Mouse (Mus musculus) midbrain, embryonic 14.5 days (tissue): ENCODE measurements at regions not wholly inside any gene's neighbourhood (a gene's known extent, or its start where the extent isn't known, plus 50 kb on each side); places are given as distances from the start of the nearest gene placed in this dataset.

Experiments used
- ATAC-seq: fragments of 200-750 bp; cut with Nextera tagmentation; 2 replicates; pipeline ENCODE4 v1.8.0; 2017; ENCODE audit warnings: moderate number of reproducible peaks, moderate library complexity; ENCODE audit not compliant: low FRiP score, low TSS enrichment
- DNase-seq: peaks from one replicate; pipeline ENCODE4 v3.0.0-alpha.2; 2015
- H3K27ac ChIP-seq: fragments of 300-500 bp; sonication (generic); replicated peaks from 2 replicates; pipeline ENCODE4 v1.5.1; 2014; ENCODE audit warnings: mild to moderate bottlenecking, low read depth, low read length, moderate library complexity
- H3K27me3 ChIP-seq: fragments of 300-500 bp; sonication (generic); 2 replicates; pipeline ENCODE4 v1.6.1; 2014; ENCODE audit warnings: low read length, control low read depth, mixed read lengths; ENCODE audit not compliant: control insufficient read depth, insufficient read depth
- H3K36me3 ChIP-seq: fragments of 300-500 bp; sonication (generic); 2 replicates; pipeline ENCODE4 v1.6.1; 2014; ENCODE audit warnings: low read length, control low read depth; ENCODE audit not compliant: control insufficient read depth, insufficient read depth
- H3K4me1 ChIP-seq: fragments of 300-500 bp; sonication (generic); 2 replicates; pipeline ENCODE4 v1.6.1; 2014; ENCODE audit warnings: mild to moderate bottlenecking, antibody characterized with exemption, low read length, control low read depth; ENCODE audit not compliant: control insufficient read depth, insufficient read depth
- H3K4me2 ChIP-seq: fragments of 300-500 bp; sonication (generic); 2 replicates; pipeline ENCODE4 v1.6.1; 2014; ENCODE audit warnings: mild to moderate bottlenecking, low read length, moderate library complexity
- H3K4me3 ChIP-seq: fragments of 300-500 bp; sonication (generic); replicated peaks from 2 replicates; pipeline ENCODE4 v1.5.1; 2014; ENCODE audit warnings: low read depth, low read length
- H3K9ac ChIP-seq: fragments of 300-500 bp; sonication (generic); replicated peaks from 2 replicates; pipeline ENCODE4 v1.6.1; 2014; ENCODE audit warnings: mild to moderate bottlenecking, low read length, moderate library complexity
- H3K9me3 ChIP-seq: fragments of 300-500 bp; sonication (generic); 2 replicates; pipeline ENCODE4 v1.6.1; 2016; ENCODE audit warnings: low read length, control low read depth, mixed read lengths; ENCODE audit not compliant: control insufficient read depth
- WGBS: fragments of 180-500 bp; shearing (Covaris S2); extraction: QIAGEN DNeasy Blood & Tissue Kit; methylation state at CpG from one replicate; pipeline ENCODE4 v1.1.7; 2014; 5-methylcytosine and 5-hydroxymethylcytosine counted together

GRCm38 (mm10) chr1:185962606-185963005, 154.5 kb downstream of the Lyplal1 start:
- no peak overlapping the region for H3K4me2 ChIP-seq
- DNase-seq (no peak), ATAC-seq (no peak)

GRCm38 (mm10) chr1:185963773-185964172, 153.3 kb downstream of the Lyplal1 start:
- Histone ChIP-seq H3K4me2 (no peak overlapping the region), H3K9me3 (no peaks in the 10 kb centered on the region), H3K36me3 (no peaks in the 10 kb centered on the region), H3K27me3 (no peaks in the 10 kb centered on the region), H3K4me3 (no peak overlapping the region), H3K27ac (no peak overlapping the region), H3K9ac (no peak overlapping the region), H3K4me1 (no peaks in the 10 kb centered on the region)
- no peak for DNase-seq
- WGBS, result 97% methylated on average over 2 of the region's 2 CpGs
- ATAC-seq, result no peak

More at GRCm38 (mm10) chr1:185962606-185963005, 154.5 kb downstream of the Lyplal1 start:
- Histone ChIP-seq H3K9me3 (no peaks in the 10 kb centered on the region), H3K36me3 (no peaks in the 10 kb centered on the region), H3K4me3 (no peak overlapping the region), H3K27me3 (no peaks in the 10 kb centered on the region), H3K4me1 (no peaks in the 10 kb centered on the region), H3K9ac (no peak overlapping the region), H3K27ac (no peak overlapping the region)
- 95% methylated on average over 3 of the region's 3 CpGs for WGBS

GRCm38 (mm10) chr1:185964426-185964825, 152.7 kb downstream of the Lyplal1 start:
- H3K27ac ChIP-seq, result no peak overlapping the region
- H3K4me1 ChIP-seq, result no peaks in the 10 kb centered on the region
- 68% methylated on average over 6 of the region's 6 CpGs for WGBS
- no peaks in the 10 kb centered on the region for H3K27me3 ChIP-seq
- H3K4me2 ChIP-seq, result no peak overlapping the region
- H3K4me3 ChIP-seq, result no peak overlapping the region
- no peak overlapping the region for H3K9ac ChIP-seq
- peak; percentile 9 for DNase-seq
- no peak for ATAC-seq
- H3K36me3 ChIP-seq, result no peaks in the 10 kb centered on the region
- H3K9me3 ChIP-seq, result no peaks in the 10 kb centered on the region

GRCm38 (mm10) chr1:185967227-185967626, 149.9 kb downstream of the Lyplal1 start:
- Histone ChIP-seq H3K4me3 (no peak overlapping the region), H3K9ac (no peak overlapping the region), H3K9me3 (no peaks in the 10 kb centered on the region), H3K27ac (no peak overlapping the region), H3K4me1 (no peaks in the 10 kb centered on the region), H3K27me3 (no peaks in the 10 kb centered on the region), H3K36me3 (no peaks in the 10 kb centered on the region), H3K4me2 (no peak overlapping the region)
- DNase-seq (no peak), ATAC-seq (no peak)
- 88% methylated on average over 4 of the region's 4 CpGs for WGBS

- no peak overlapping the region for H3K27ac ChIP-seq
- H3K4me1 ChIP-seq, result no peaks in the 10 kb centered on the region
- H3K9me3 ChIP-seq, result no peaks in the 10 kb centered on the region
- no peak for DNase-seq
- no peaks in the 10 kb centered on the region for H3K36me3 ChIP-seq
- H3K4me2 ChIP-seq, result no peak overlapping the region
- WGBS, result 80% methylated on average over 6 of the region's 6 CpGs
- ATAC-seq, result no peak
- no peak overlapping the region for H3K4me3 ChIP-seq
- H3K27me3 ChIP-seq, result no peaks in the 10 kb centered on the region
- no peak overlapping the region for H3K9ac ChIP-seq
These were observed 149.3 kb downstream of the Lyplal1 start for GRCm38 (mm10) chr1:185967816-185968215.

- H3K4me3 ChIP-seq, result no peak overlapping the region
- 89% methylated on average over 3 of the region's 3 CpGs for WGBS
- no peaks in the 10 kb centered on the region for H3K9me3 ChIP-seq
- no peaks in the 10 kb centered on the region for H3K4me1 ChIP-seq
- H3K4me2 ChIP-seq, result no peak overlapping the region
- H3K27ac ChIP-seq, result no peak overlapping the region
- ATAC-seq, result no peak
- H3K36me3 ChIP-seq, result no peaks in the 10 kb centered on the region
- no peaks in the 10 kb centered on the region for H3K27me3 ChIP-seq
- no peak overlapping the region for H3K9ac ChIP-seq
- DNase-seq, result no peak
These were observed 148.5 kb downstream of the Lyplal1 start for GRCm38 (mm10) chr1:185968642-185969041.

GRCm38 (mm10) chr1:185969231-185969630, 147.9 kb downstream of the Lyplal1 start:
- Histone ChIP-seq H3K4me3 (no peak overlapping the region), H3K4me1 (no peaks in the 10 kb centered on the region), H3K9ac (no peak overlapping the region), H3K27ac (no peak overlapping the region), H3K36me3 (no peaks in the 10 kb centered on the region), H3K4me2 (no peak overlapping the region), H3K9me3 (no peaks in the 10 kb centered on the region), H3K27me3 (no peaks in the 10 kb centered on the region)
- ATAC-seq (no peak), DNase-seq (peak; percentile 12)
- WGBS, result 37% methylated on average over 2 of the region's 2 CpGs

GRCm38 (mm10) chr1:185977075-185977474, 140.0 kb downstream of the Lyplal1 start:
- Histone ChIP-seq H3K4me2 (no peak overlapping the region), H3K4me3 (no peak overlapping the region), H3K4me1 (no peaks in the 10 kb centered on the region), H3K27me3 (no peaks in the 10 kb centered on the region), H3K9me3 (no peaks in the 10 kb centered on the region), H3K9ac (no peak overlapping the region), H3K36me3 (no peaks in the 10 kb centered on the region), H3K27ac (no peak overlapping the region)
- ATAC-seq (no peak), DNase-seq (peak; percentile 20)
- WGBS, result 88% methylated on average over 2 of the region's 2 CpGs

GRCm38 (mm10) chr1:185989432-185989831, 127.7 kb downstream of the Lyplal1 start:
- no peak for ATAC-seq
- no peaks in the 10 kb centered on the region for H3K9me3 ChIP-seq
- DNase-seq, result no peak
- H3K4me2 ChIP-seq, result no peak overlapping the region
- 82% methylated on average over 8 of the region's 8 CpGs for WGBS
- no peaks in the 10 kb centered on the region for H3K4me1 ChIP-seq
- no peak overlapping the region for H3K9ac ChIP-seq
- no peak overlapping the region for H3K27ac ChIP-seq
- no peaks in the 10 kb centered on the region for H3K27me3 ChIP-seq
- H3K4me3 ChIP-seq, result no peak overlapping the region
- H3K36me3 ChIP-seq, result no peaks in the 10 kb centered on the region
